Mouse (Mus musculus): ENCODE measurements around the gene Ccdc142.

Ccdc142 gene

GRCm38 (mm10) chr6:83101316-83101687, at the start of gene Ccdc142, which contains the start of gene Gm42688:
Gene Ccdc142 (plus strand): TSS chr6:83101601.
Gene Gm42688 (plus strand): TSS chr6:83101617.
- peak; percentile 97 for DNase-seq (ENCODE audit: low read depth, low spot score)

DNA sequence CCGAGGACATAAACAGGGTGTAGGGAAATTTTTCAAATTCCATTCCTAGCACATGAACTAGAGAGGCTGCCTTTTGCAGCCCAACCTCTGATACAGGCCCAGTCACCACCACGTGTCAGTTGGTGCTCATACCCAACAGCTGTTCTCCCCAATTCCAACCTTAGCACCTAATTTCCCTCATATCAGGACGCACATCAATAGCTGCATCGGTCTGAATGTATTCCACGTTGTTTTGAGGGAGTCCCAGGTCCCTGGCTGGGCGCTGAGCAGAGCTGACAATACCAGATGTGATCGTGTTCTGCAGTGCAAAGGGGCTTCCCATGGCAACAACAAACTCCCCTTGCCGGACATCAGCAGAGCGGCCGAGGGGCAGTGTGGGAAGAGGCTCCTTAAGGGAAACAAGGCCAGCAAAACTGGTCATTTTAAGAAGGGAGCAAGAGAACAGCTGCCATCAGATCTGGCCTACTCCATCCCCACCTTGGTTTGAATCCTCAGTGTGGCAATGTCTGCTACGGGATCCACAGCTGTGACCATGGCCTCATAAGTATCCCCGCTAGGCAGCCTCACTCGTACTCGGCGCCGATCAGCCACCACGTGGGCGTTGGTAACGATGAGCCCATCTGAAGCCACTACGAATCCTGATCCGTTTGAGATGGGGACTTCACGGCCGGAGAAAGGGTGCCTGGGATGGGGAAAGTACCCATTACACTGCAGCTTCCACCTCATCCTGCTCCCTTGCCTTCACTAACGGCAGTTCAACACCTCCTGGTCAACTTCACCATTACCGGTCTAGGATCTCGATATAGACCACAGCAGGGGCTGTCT, 48.1 kb upstream of the Ccdc142 start:
- peak; percentile 27 for DNase-seq (ENCODE audit: low read depth, low spot score)

DNA sequence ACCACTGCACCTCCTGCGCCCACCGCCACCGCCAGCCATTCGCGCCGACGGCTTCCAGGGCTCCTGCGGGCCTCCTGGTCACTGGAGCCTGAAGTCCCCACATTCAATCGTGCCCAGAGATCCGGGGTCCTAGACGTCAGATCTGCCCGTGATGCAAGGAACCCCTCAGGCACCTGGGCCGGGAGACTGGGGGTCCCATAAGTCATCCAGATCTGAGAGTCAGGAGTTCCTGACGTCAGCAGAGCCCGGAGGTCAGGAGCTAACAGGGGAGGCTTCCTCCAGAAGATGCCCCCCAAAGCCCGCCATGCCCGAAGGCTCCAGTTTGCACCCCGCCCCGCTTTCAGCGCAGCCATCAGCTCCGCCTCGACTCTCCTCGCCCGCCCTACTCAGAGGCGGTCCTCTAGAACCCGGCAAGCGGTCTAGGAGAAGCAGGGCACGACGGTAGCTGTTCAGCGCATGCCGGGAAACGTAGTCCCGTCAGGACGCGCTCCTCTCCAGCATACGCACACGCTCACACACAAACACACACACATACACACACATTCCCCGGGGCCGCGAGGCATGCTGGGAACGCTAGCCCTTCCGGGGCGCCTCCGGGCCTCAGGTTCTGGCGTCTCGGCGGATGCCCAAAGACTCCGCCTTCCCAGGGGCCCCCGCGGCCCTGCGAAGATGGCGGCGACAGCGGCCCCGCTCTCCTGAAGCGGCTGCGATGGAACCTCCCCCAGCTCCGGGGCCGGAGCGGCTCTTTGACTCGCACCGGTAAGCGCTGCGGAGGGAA, 47.1 kb upstream of the Ccdc142 start, which contains the start of gene Aup1:
TSS of gene Aup1 (plus strand) at position 448 of the 778 bp plus-strand sequence.
- peak; percentile 99 for DNase-seq (ENCODE audit: low read depth, low spot score)

- DNase-seq (ENCODE audit: low read depth, low spot score) = peak; percentile 53
Observed at GRCm38 (mm10) chr6:83054871-83055431, 46.5 kb upstream of the Ccdc142 start, which contains the start of gene Htra2. Gene Htra2 (minus strand): TSS chr6:83055273.

DNA sequence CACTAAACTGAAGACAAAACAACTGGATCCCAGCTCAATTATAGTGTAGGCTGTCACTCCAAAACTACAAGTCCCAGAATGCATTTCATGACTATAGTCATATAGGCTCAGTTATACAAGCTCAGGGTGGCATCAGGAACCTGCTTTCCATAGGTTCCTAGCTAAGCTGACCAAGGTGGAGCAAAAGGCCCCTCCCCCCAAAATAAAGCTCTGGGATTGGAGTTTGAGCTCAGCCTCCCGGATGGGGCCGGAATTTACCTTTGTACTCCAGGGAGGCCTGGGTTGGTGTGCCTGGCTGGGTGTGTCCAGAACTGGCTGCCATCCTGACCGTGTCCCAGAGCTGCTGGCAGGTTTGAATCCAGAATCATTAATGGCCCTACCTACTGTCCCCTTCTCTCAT, 43.6 kb upstream of the Ccdc142 start, which contains the start of gene Dqx1:
TSS of gene Dqx1 (plus strand) at position 55 of the 400 bp plus-strand sequence.
- DNase-seq (ENCODE audit: low read depth, low spot score) = peak; percentile 86

GRCm38 (mm10) chr6:83058725-83059124, 42.7 kb upstream of the Ccdc142 start:
- DNase-seq (ENCODE audit: low read depth, low spot score) = no peak

DNA sequence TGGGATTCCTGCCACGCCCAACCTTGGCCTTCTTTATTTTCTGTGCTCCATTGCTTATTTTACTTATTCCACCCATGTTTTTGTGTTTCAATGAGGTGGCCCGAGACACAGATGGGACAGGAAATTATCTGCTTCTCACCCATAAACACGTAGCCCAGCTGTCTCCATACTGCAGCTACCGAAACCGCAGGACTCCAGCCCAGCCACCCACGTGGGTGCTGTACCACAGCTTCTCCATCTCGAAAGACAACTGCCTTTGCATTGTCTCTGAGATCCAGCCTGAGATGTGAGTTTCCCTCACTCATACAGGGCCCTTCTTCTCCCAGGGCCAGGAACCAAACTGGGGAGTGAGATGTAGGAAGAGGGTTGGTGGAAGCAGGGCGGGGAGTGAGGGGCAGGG, 35.4 kb upstream of the Ccdc142 start:
- DNase-seq (ENCODE audit: low read depth, low spot score) = no peak

DNA sequence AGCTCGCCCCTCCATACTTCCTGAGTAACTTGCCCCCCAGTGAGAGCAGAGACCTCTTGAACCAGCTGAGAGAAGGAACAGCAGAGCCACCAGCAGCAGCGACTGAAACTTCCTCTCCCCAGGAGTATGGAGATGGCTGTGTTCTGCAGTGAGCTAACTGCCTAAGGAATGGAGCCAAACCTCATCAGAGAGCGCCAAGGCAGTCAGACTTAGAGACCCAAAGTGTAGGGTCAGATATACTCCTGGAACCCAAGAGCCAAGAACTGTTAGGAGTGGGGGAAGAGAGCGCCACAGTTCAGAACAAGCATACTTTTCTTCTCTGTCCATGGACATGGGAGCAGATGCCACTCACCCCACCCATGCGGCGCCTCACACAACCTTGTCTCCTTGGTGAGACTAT, 35.0 kb upstream of the Ccdc142 start:
- DNase-seq (ENCODE audit: low read depth, low spot score) = peak; percentile 57

DNA sequence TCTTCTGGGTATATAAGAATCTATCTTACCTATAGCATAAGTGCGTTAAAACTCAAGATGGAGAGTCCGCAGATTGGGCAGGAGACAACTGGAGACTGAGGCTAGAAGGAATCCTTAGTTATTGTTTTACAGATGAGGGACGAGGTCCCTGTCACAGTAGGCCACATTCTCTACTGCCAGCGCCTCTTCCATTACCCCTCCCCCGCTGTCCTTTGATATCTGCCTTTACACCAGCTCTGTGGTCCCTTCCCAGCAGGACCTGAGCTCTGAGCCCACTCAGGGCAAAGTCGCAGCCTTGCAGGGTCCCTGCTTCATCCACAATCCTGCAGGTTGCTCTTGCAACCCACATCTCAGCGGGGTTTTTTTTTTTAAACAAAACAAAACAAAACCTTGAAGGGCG, 33.2 kb upstream of the Ccdc142 start:
- DNase-seq (ENCODE audit: low read depth, low spot score) = peak; percentile 58

DNA sequence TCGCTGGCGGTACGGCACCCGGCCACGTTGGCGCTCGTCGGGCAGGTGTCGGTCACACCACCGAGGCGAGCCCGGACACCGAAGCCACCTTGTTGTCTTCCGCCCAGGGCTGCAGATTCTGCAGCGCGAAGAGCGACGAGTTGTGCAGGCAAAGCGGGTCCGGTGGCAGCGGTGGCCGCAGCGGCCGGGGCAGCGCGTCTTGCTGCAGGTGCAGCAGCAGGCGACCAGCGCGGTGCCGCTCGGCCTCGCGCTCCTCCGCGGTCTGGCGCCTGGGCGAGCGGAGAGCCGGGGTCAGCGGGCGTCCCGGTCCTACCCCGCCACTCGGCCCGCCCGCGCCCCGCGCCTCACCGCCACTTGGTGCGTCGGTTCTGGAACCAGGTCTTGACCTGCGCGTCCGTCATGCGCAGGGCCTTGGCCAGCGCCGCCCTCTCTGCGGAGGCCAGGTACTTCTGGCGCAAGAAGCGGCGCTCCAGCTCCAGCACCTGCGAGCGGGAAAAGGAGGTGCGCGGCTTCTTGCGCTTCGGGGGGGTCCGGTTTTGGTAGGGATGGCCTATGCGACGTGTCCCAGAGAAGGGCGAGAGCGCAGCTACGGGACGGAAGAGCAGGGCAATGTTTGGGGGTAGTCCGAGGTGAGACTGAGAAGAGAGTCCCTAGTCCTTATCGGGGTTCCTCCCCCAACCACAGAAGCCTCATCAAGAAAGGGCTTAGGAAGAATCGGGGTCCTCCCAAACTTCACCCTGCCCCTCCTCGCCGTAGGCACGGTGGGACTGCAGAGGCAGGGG, 32.5 kb upstream of the Ccdc142 start:
- DNase-seq (ENCODE audit: low read depth, low spot score) = no peak

- no peak for DNase-seq (ENCODE audit: low read depth, low spot score)
Observed at GRCm38 (mm10) chr6:83069488-83070246, 31.7 kb upstream of the Ccdc142 start.

GRCm38 (mm10) chr6:83070247-83070310, 31.3 kb upstream of the Ccdc142 start, which contains the start of gene Tlx2:
Gene Tlx2 (minus strand): TSS chr6:83070293.
- no peak for DNase-seq (ENCODE audit: low read depth, low spot score)

DNA sequence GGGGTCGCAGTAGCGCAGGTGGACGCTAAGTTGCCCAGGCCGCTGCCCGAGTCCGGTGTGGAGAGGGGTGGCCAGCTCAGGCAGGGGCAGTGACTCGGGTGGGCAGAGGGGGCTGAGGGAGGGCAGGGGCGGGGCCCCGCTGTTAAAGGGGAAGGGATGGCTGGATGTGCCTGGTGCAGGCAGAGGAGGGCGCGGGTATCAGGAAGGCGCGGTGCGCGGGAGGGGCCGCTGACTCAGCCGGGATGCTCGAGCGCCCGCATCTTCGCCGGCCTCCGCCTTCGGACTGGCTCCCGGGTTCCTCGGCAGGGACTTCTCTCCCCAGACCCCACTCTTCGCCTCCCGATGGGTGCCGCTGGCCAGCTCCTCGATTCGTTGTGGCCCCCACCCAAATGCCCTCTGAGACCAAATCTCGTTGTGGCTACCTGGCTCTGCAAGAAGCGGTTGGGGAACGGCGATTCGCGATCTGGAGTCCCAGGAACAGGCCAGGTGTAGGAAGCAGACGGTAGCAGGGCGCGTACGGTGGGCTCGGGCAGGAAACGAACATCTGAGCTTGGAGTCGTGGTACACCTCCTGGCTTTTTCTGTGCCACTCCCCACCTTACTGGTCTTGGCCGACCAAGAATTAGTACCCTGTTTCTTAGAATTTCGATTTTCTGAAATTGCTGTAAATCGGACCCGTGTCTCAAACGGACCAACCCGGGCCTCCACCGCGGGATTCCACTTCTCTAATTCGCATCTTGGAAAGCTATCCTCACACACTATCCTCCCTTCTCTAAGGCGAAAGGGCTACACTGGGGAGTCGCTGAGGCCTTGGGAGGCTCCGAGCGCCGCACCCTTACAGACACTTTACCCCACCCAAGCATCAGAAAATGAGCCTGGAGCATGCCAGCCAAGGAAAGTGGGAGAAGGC, 30.8 kb upstream of the Ccdc142 start:
- peak; percentile 82 for DNase-seq (ENCODE audit: low read depth, low spot score)

DNA sequence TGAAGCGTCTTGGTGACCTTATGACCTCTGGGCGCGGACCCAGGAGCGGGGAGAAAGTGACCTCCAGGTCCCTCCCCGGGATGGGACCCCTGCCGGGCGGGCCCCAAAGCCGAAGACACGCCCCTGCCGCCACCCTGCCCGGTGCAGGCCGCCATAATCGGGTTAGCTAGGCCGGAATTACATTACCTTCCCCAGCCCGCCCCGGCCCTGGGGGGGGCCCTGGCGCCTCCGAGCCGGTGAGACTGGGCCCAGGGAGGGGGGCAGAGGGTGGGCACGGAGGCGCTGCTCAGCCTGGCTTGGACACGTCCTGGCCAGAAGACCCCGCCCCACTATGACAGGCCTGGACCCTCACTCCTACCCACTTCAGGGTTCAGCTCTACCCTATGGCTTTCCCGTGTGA, 30.2 kb upstream of the Ccdc142 start:
- peak; percentile 41 for DNase-seq (ENCODE audit: low read depth, low spot score)

- DNase-seq (ENCODE audit: low read depth, low spot score) = peak; percentile 49
Observed at GRCm38 (mm10) chr6:83074979-83075378, 26.4 kb upstream of the Ccdc142 start.

GRCm38 (mm10) chr6:83077630-83078323, 23.6 kb upstream of the Ccdc142 start, which contains the start of gene Pcgf1:
Gene Pcgf1 (plus strand): TSS chr6:83077869.
- DNase-seq (ENCODE audit: low read depth, low spot score) = peak; percentile 36

DNA sequence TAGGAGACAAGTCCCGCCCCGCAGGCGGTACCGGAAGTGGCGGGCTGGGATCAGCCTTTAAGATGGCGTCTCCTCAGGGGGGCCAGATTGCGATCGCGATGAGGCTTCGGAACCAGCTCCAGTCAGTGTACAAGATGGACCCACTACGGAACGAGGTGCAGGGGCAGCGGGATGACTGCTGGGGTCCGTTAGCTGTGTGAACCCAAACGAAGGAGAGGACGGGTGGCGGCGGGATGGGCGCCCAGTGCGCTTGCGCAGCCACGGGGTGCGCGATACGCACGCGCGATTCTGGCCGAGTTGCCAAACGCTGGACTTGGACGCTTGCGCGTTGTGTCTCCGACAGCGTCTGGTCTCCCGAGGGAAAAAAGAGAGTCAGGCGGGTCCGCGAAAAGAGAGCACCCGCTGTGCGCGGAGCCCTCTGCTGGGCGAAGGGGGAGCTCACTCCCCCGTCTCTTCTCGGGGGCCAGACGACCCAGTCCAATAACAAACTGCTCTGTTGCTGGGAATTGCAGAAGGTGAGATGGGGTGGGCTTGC, 23.0 kb upstream of the Ccdc142 start:
- peak; percentile 98 for DNase-seq (ENCODE audit: low read depth, low spot score)

DNA sequence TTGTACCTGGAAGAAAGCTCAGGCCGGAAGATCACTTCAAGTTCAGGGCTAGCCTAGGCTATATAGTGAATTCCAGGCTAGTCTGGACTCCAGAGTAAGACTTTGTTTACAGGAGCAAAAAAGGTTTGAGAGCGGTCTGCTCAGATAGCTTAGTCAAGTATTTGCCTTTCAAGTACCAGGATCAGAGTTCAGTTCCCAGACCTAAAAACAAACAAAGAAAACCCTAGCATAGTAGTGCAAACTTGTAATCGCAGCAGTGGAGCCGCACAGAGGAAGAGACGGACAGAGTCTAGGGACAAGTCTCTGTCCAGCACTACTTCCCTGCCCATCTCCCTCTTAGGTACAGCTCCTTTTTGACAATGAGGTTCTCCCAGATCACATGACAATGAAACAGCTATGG, 21.2 kb upstream of the Ccdc142 start:
- no peak for DNase-seq (ENCODE audit: low read depth, low spot score)

DNA sequence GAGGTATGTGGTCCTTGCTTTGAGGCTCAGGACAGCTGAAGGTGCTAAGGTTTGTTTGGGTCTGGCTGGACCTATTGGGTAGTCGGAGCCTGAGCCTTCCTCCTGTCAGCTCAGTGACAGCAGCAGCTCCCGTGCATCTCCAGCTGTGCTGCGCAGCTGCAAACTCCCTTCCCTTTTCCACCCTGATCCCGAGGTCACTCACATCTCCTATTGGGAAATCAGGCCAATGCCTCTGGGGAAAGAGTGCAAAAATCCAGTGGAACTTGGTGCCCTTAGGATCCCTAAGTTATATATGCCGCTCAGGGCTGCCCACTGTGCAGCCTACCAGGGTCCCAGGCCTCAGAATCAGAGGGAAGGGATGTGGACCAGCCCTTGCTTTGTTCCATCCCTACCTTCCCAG, 17.9 kb upstream of the Ccdc142 start:
- DNase-seq (ENCODE audit: low read depth, low spot score) = no peak

Measured in ES-CJ7 (cell line).